Comparison of ENCODE assay signal across 24 mouse cellular contexts in the genomic region with DNA sequence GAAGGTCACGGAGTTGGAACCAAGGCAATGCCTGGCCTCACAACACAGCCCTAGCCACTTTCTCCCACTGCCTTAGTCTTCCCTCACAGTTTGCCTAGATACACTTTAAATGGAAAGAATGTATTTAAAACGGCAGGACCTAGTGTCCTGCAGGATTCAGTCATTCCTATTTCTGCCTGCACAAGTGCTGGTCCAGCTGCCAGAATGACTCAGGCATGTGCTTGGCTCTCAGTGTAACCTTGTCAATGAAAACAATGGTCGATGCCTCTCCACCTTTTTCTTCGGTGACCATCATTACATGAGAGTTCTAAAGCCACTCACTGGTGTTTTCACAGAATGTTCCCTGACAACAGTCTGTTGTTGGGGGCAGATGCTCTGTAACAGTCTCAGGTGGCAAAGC. TPM values are rescaled to one million over a fixed set of nuclear protein-coding genes. Genes with fewer than 3 reads are reported as not detected.
DNase-seq lines count a peak whose midpoint lies in the region.
"Had no signal": no experiment of that assay in that cellular context is flagged by ENCODE, and none has a peak within 500 bp of the region (broad histone marks: within the 10 kb centered on the region; RNA-seq: fewer than 3 reads in every experiment).

No protein-coding gene starts in this region.

- H3K4me3 ChIP-seq in embryonic facial prominence, embryonic 10.5 days, result no peak overlapping the region
- H3K4me3 ChIP-seq: embryonic facial prominence, embryonic 13.5 days; forebrain, embryonic 12.5 days; gastrocnemius, adult 2 months; heart, embryonic 12.5 days; hindbrain, embryonic 12.5 days had no signal

- 92% methylated on average over 4 of the region's 4 CpGs for WGBS in embryonic facial prominence, embryonic 10.5 days

- no peak overlapping the region for H3K27ac ChIP-seq in embryonic facial prominence, embryonic 10.5 days (replicated peaks)
- H3K27ac ChIP-seq: embryonic facial prominence, embryonic 13.5 days; forebrain, embryonic 12.5 days; gastrocnemius, adult 2 months; hindbrain, embryonic 12.5 days had no signal

- no peaks in the 10 kb centered on the region for H3K4me1 ChIP-seq in embryonic facial prominence, embryonic 10.5 days
- H3K4me1 ChIP-seq: forebrain, embryonic 12.5 days; heart, embryonic 12.5 days; hindbrain, embryonic 12.5 days had no signal

- peak; percentile 52 for DNase-seq in adrenal gland, adult 2 months
- DNase-seq in adrenal gland, adult 8-10 months, result no peak
- DNase-seq in heart, adult 18-20 months, result peak; percentile 33 to 37
- no peak for DNase-seq in heart, adult 9 months (ENCODE audit: low spot score in 2 of 2)
- peak; percentile 27 for DNase-seq in testis, postnatal 10 days (ENCODE audit: low spot score)
- DNase-seq in testis, postnatal 14 days (ENCODE audit: low spot score), result no peak
- DNase-seq in embryonic facial prominence, embryonic 10.5 days (ENCODE audit: low spot score), result no peak
- no peak for DNase-seq in embryo, embryonic 11 days
- DNase-seq: cerebellum, adult 11 months; cerebellum, adult 8-10 months; cerebellum, postnatal 14 days; gastrocnemius, adult 2 months; gastrocnemius, postnatal 25 days; heart, postnatal 4 days; kidney, adult 8-10 months had no signal

- H3K9me3 ChIP-seq in embryonic facial prominence, embryonic 10.5 days, result no peaks in the 10 kb centered on the region
- H3K9me3 ChIP-seq: embryonic facial prominence, embryonic 13.5 days; forebrain, embryonic 12.5 days; heart, embryonic 12.5 days; hindbrain, embryonic 12.5 days had no signal

- peaks cover 50% of the 10 kb centered on the region for H3K36me3 ChIP-seq in embryonic facial prominence, embryonic 10.5 days (replicated peaks)

- H3K27me3 ChIP-seq in embryonic facial prominence, embryonic 10.5 days (replicated peaks; ENCODE audit: low read depth, poor library complexity, severe bottlenecking), result no peaks in the 10 kb centered on the region
- H3K27me3 ChIP-seq: CH12.LX; embryonic facial prominence, embryonic 13.5 days; forebrain, embryonic 12.5 days; heart, embryonic 12.5 days; hindbrain, embryonic 12.5 days had no signal

RNA-seq across cellular contexts. Expression of a gene that starts 30.4 kb away (rescaled TPM):
- 10 to 100 TPM; 10.2 to 15.5 TPM for total RNA-seq in adrenal gland, adult 2 months (2021)
- polyA plus RNA-seq in adrenal gland, adult 2 months (2012; rRNA removed), result 3.0 and 3.6 TPM in 2 replicates
- total RNA-seq in adrenal gland, adult 8-10 months (2022), result 10 to 100 TPM; 14.0 to 24.9 (median 17.4) TPM
- 10 to 100 TPM; 10.7 to 12.4 TPM for total RNA-seq in heart, adult 18-20 months (2021)
- 17.7 and 20.0 TPM in 2 replicates for polyA plus RNA-seq in embryonic facial prominence, embryonic 10.5 days (2016; fragmentation: Nextera tagmentation; extraction: Ambion mirVana)

RNA-seq across cellular contexts. Expression of a gene that starts 52.5 kb away (rescaled TPM):
- under 1 TPM; 0.52 to 0.81 TPM for total RNA-seq in adrenal gland, adult 2 months (2021)
- 0.37 and 0.92 TPM in 2 replicates for polyA plus RNA-seq in adrenal gland, adult 2 months (2012; rRNA removed)
- total RNA-seq in adrenal gland, adult 8-10 months (2022), result 1 to 10 TPM in 2 of 4 experiments, under 1 TPM in 2; 0.62 to 1.2 (median 0.86) TPM
- under 1 TPM; 0.65 to 0.80 TPM for total RNA-seq in heart, adult 18-20 months (2021)
- 0.11 and 0.31 TPM in 2 replicates for polyA plus RNA-seq in embryonic facial prominence, embryonic 10.5 days (2016; fragmentation: Nextera tagmentation; extraction: Ambion mirVana)
- total RNA-seq: common myeloid progenitor, adult 5-6 weeks; gastrocnemius, postnatal 25 days; granulocyte monocyte progenitor cell, adult 5-6 weeks had no signal
- polyA plus RNA-seq: forebrain, embryonic 12.5 days; forebrain, embryonic 16.5 days; inflammation-experienced regulatory T-cells, adult 6 months had no signal

Comparison
In these comparisons a context has a peak if more than half of its experiments do, and no peak if none do; other contexts are left out.
1. DNase-seq: peak in adrenal gland, adult 2 months (single experiment), heart, adult 18-20 months (2 of 2) and testis, postnatal 10 days (single experiment); none in adrenal gland, adult 8-10 months (single experiment), heart, adult 9 months (0 of 2), testis, postnatal 14 days (single experiment), embryonic facial prominence, embryonic 10.5 days (single experiment) and embryo, embryonic 11 days (single experiment).